Mouse (Mus musculus) lung, adult 2 months (tissue): Measurements from ENCODE around the gene Tor1a. TPM values are rescaled to one million over a fixed set of nuclear protein-coding genes. Genes with fewer than 3 reads are reported as not detected.

Source experiments
- DNase-seq: peaks from one replicate; pipeline ENCODE4 v3.0.0; 2022
- H3K4me1 ChIP-seq: fragments of 200-500 bp; 2 replicates; pipeline ENCODE4 v1.6.1; 2011; ENCODE audit warnings: low read length; ENCODE audit not compliant: control insufficient read depth, insufficient read depth
- H3K4me3 ChIP-seq: fragments of 200-500 bp; replicated peaks from 2 replicates; pipeline ENCODE3; 2011; ENCODE audit warnings: low read depth, mild to moderate bottlenecking, control low read depth, low read length; ENCODE audit errors: extremely low read depth
- CTCF ChIP-seq: fragments of 200-500 bp; IDR thresholded peaks from 2 replicates; pipeline ENCODE4 v1.5.1; 2011; ENCODE audit warnings: mild to moderate bottlenecking, low read length, control low read depth; ENCODE audit not compliant: insufficient read depth
- POLR2A ChIP-seq: fragments of 200-500 bp; IDR thresholded peaks from 2 replicates; pipeline ENCODE4 v1.6.1; 2011; ENCODE audit warnings: low read depth, mild to moderate bottlenecking, control low read depth, low read length, borderline replicate concordance; ENCODE audit errors: extremely low read depth
- whole genome bisulfite sequencing: fragments of 180-500 bp; shearing (Covaris S2); methylation state at CpG from one replicate; pipeline ENCODE4 v1.1.7; 2018; 5-methylcytosine and 5-hydroxymethylcytosine counted together
- polyA plus RNA-seq: library from polyadenylated mRNA; depleted of rRNA; stranded (reverse); fragments of >200 nt; gene quantifications from 2 replicates; pipeline ENCODE4 v1.2.3, GENCODE M21; 2012; rRNA removed

Tor1a gene
- polyA plus RNA-seq = 33.3 and 37.4 TPM in 2 replicates

GRCm38 (mm10) chr2:30967352-30968327 lies at the start of gene Tor1a:
Gene Tor1a, minus strand, starts transcription at chr2:30967933.
- Histone ChIP-seq H3K4me1 (peaks cover 10% of the 10 kb centered on the region; the same call in 1 of the 2 replicates), H3K4me3 (peak within 1 kb of the TSS; percentile 94)
- WGBS = 2% methylated on average over 53 of the region's 59 CpGs
- peak; percentile 86 for DNase-seq
- peak; percentile 83 for TF ChIP-seq POLR2A
- no peak for TF ChIP-seq CTCF

GRCm38 (mm10) chr2:31013371-31014120 lies 45.8 kb upstream of the Tor1a start:
- no peaks in the 10 kb centered on the region for H3K4me1 ChIP-seq
- TF ChIP-seq POLR2A (no peak), CTCF (no peak)
- 76% methylated on average over 14 of the region's 14 CpGs for WGBS
- no peak overlapping the region for H3K4me3 ChIP-seq
- DNase-seq = no peak

- H3K4me1 ChIP-seq = no peaks in the 10 kb centered on the region
- TF ChIP-seq POLR2A (no peak), CTCF (no peak)
- H3K4me3 ChIP-seq = no peak overlapping the region
- no peak for DNase-seq
- WGBS = 70% methylated on average over 5 of the region's 5 CpGs
Measured at GRCm38 (mm10) chr2:31007208-31007607, 39.5 kb upstream of the Tor1a start.

- TF ChIP-seq CTCF (no peak), POLR2A (no peak)
- WGBS = 61% methylated on average over 5 of the region's 5 CpGs
- Histone ChIP-seq H3K4me1 (no peaks in the 10 kb centered on the region), H3K4me3 (no peak overlapping the region)
- no peak for DNase-seq
Measured at GRCm38 (mm10) chr2:31006434-31006833, 38.7 kb upstream of the Tor1a start.

- TF ChIP-seq CTCF (no peak), POLR2A (no peak)
- Histone ChIP-seq H3K4me1 (no peaks in the 10 kb centered on the region), H3K4me3 (no peak overlapping the region)
- no peak for DNase-seq
- WGBS = 75% methylated on average over 2 of the region's 2 CpGs
Measured at GRCm38 (mm10) chr2:31005453-31005852, 37.7 kb upstream of the Tor1a start.

GRCm38 (mm10) chr2:31002857-31003256 lies 35.1 kb upstream of the Tor1a start:
- TF ChIP-seq POLR2A (no peak), CTCF (no peak)
- no peaks in the 10 kb centered on the region for H3K4me1 ChIP-seq
- no peak for DNase-seq
- 93% methylated on average over 10 of the region's 10 CpGs for WGBS
- no peak overlapping the region for H3K4me3 ChIP-seq

GRCm38 (mm10) chr2:30998443-30999260 lies 30.9 kb upstream of the Tor1a start:
- DNase-seq = no peak
- Histone ChIP-seq H3K4me3 (no peak overlapping the region), H3K4me1 (no peaks in the 10 kb centered on the region)
- WGBS = 82% methylated on average over 8 of the region's 8 CpGs
- TF ChIP-seq CTCF (no peak), POLR2A (no peak)

GRCm38 (mm10) chr2:30995432-30995996 lies 27.8 kb upstream of the Tor1a start:
- no peak for TF ChIP-seq POLR2A
- no peak for TF ChIP-seq CTCF
- H3K4me3 ChIP-seq = no peak overlapping the region
- no peak for DNase-seq
- 68% methylated on average over 11 of the region's 11 CpGs for WGBS
- no peaks in the 10 kb centered on the region for H3K4me1 ChIP-seq

GRCm38 (mm10) chr2:30994853-30995252 lies 27.1 kb upstream of the Tor1a start:
- TF ChIP-seq POLR2A (no peak), CTCF (no peak)
- Histone ChIP-seq H3K4me1 (no peaks in the 10 kb centered on the region), H3K4me3 (no peak overlapping the region)
- no peak for DNase-seq
- WGBS = 91% methylated on average over 4 of the region's 4 CpGs
